Mouse (Mus musculus) lung, postnatal 0 days (tissue): ENCODE measurements around the gene Stx6.

Source experiments
- CTCF ChIP-seq: IDR thresholded peaks from 2 replicates; pipeline ENCODE4 v1.5.1; 2016; ENCODE audit warnings: antibody characterized with exemption, mild to moderate bottlenecking
- EP300 ChIP-seq: IDR thresholded peaks from 2 replicates; pipeline ENCODE4 v1.6.1; 2016; ENCODE audit warnings: antibody characterized with exemption, mild to moderate bottlenecking, control low read depth

DNA sequence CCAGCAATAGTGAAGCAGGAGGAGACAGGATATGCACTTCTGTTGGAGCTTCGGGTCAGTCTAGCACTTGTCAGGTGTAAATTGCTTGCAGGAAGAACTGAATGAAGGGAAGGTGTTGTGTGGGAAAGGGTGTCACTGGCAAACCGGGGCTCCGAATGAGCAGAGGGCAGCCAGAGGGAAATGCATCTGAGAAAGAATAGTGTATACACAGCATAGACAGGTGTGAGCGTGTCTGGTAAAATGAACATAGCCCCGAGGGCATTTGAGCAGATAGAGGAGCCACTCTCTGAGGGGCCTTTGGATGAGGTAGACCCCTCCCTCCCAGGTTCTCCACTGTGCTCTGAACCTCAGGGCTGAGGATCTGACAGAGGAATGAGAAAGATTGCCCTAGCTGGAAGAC lies 89.5 kb downstream of the Stx6 start:
- TF ChIP-seq EP300 = no peak
- no peak for TF ChIP-seq CTCF
